Mouse (Mus musculus): ENCODE data around the gene Tbx3.

DNA sequence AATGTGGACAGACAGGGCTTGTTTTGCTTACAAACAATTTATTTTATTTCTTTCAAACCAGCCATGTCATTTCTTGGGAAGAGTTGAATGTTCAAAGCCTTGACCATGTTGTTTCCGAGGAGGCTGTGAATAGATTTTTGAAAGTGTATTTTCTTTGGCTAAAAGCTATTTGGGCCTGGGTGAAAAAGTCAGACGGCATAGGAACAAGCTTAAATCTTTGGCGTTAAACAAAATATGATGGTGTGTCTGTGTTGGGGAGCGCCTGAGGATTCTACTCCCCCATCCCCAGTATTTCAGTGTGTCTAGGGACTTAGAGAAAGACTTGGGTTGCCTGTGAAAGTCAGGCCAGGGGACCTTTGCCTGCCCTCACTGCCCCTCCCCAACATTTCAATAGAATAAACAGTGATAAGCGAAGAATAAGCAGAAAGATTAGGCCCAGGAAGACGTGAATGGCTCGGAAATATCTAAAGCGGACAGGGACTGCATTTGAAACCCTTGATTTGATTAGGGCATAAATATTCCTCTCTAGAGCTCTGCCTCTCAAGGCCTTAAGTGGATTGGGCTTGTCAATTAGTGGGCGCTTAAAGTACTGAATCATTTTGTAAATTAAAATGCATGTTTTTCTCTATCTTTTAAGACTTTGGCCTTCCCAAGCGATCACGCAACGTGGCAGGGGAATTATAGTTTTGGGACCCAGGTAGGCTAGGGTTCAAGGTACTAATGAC, 4.3 kb downstream of the Tbx3 start:
- TF ChIP-seq CTCF (IDR thresholded peaks at IDR 0.05; ENCODE audit: borderline replicate concordance, insufficient read depth, low read depth, low read length) (no peak), POLR2A (IDR thresholded peaks at IDR 0.05; ENCODE audit: borderline replicate concordance, insufficient read depth, low read length) (no peak)
